Mouse (Mus musculus): ENCODE data around the gene Scgb1b29. TPM values are rescaled to one million over a fixed set of nuclear protein-coding genes. Genes with fewer than 3 reads are reported as not detected.
"Not testable (repeated sequence)": the region's sequence is repeated elsewhere in the genome, so short reads cannot be mapped to it uniquely, and the experiment has no call there.

Gene Scgb1b29
- not detected in 2 replicates for total RNA-seq (2017)

DNA sequence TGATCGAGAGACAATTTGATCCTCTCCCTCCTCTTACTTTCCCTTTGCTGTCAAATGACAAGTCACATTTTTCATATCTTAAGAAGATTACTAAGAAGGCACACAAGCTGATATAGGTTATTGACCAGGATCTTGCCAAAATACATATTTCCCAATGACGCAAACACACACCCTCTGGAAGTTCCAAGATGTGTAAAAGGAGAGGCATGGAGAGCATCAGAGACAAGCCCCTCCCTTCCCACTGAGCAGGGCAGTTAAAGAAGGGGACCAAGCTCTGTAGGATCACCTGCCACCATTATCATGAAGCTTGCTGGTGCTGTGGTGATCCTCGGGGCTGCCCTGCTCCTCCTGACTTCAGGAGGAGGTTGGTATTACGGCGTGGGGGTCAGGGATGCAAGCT is at the start of gene Scgb1b29:
Gene Scgb1b29 (plus strand): TSS at position 301 of the 400 bp plus-strand sequence.
- ATAC-seq (replicated peaks in 1 of 2; ENCODE audit: insufficient read depth in 1 of 2, low FRiP score in 2 of 2, low TSS enrichment in 1 of 2, low read depth in 1 of 2, poor library complexity in 2 of 2, severe bottlenecking in 2 of 2) = not testable (repeated sequence)

DNA sequence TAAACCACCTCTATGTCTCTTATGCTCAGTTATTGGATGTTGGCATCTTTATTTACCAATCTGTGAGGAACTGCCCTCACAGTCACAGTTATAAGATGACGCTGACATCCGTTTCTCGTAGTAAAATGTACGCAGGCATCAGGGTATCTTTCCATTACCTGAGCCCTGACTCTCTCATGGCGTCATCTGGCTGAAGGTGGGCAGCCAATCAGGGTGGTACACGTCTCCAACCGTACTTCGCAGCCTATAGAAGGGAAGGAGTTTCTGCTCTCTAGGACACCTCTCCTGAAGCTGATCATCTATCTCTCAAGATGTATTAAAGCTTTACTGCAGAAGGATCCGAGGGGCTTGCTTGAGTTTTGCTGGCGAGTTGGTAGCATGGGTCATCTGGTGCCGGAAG is 12.7 kb upstream of the Scgb1b29 start:
- ATAC-seq (replicated peaks in 1 of 2; ENCODE audit: insufficient read depth in 1 of 2, low FRiP score in 2 of 2, low TSS enrichment in 1 of 2, low read depth in 1 of 2, poor library complexity in 2 of 2, severe bottlenecking in 2 of 2) = not testable (repeated sequence)

Other genes starting within 250 kb of the Scgb1b29 start
- gene Scgb2b11, start 230.4 kb upstream of the Scgb1b29 start, total RNA-seq (2017) = not detected in 2 replicates
- gene Scgb1b11, start 218.7 kb upstream of the Scgb1b29 start, total RNA-seq (2017) = not detected in 2 replicates
- gene Scgb2b12, start 114.3 kb upstream of the Scgb1b29 start, total RNA-seq (2017) = not detected in 2 replicates
- not detected in 2 replicates for gene Scgb1b12, start 107.4 kb upstream of the Scgb1b29 start, total RNA-seq (2017)